Mouse (Mus musculus) MEL-GATA-1-ER (cell line): ENCODE measurements around the gene Kbtbd8.

Experiments
- DNase-seq: peaks from one replicate; pipeline ENCODE4 v3.0.0-alpha.2; 2012; ENCODE audit warnings: low read depth; ENCODE audit errors: extremely low read depth

Gene Kbtbd8

GRCm38 (mm10) chr6:95169411-95169810 is 52.4 kb downstream of the Kbtbd8 start:
- DNase-seq = no peak

DNA sequence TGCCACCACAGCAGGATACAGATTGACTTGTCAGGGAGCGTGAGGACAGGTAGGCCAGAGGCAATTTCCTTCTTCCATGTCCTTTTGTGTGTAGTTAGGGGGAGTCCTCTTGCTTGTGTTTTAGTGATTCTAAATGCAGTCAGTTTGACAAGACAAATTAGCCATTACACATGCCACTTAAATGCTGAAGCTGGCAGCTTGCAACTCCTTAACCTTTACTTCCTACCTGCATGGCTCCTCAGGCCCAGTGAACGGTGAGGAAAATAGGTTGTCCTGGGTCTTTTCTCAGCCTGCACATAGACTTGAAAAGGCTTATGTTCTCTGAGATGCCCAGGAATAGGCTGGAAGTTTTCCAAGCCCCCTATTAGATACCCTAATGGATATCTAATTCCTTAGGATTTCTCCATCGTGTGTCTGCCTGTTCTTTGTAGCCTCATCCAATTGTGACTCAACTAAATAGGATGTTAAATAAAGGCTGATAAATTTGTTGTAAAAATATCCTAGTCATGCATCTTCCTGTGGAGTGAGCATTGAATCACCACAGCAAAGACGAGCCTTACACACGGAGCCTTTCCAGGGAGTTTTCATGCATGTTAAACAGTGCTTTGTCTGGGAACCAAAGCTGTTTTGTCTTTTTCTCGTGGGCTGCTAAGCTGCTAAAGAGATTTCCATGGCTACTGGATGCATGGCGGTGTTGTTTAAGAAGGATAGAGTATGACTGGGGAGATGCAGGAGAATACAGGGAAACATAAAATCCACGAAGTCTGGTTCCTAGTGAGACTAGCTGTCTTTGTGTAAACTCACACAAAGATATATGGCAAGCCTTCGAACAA is 57.5 kb downstream of the Kbtbd8 start:
- no peak for DNase-seq
